Mouse (Mus musculus) cerebral cortex, adult 2 months (tissue): ENCODE data around the gene Hist1h3g.

Experiments
- WGBS: fragments of 180-500 bp; shearing (Covaris S2); methylation state at CpG from one replicate; pipeline ENCODE4 v1.1.7; 2018; 5-methylcytosine and 5-hydroxymethylcytosine counted together

Hist1h3g gene

GRCm38 (mm10) chr13:23555839-23556416 lies 20.7 kb downstream of the Hist1h3g start:
- under 1% methylated on average over 18 of the region's 18 CpGs for WGBS

GRCm38 (mm10) chr13:23556906-23557305 lies 21.7 kb downstream of the Hist1h3g start:
- 57% methylated on average over 3 of the region's 3 CpGs for WGBS

GRCm38 (mm10) chr13:23560699-23561098 lies 25.5 kb downstream of the Hist1h3g start:
- 18% methylated on average over 2 of the region's 2 CpGs for WGBS

GRCm38 (mm10) chr13:23561531-23561882 lies 26.3 kb downstream of the Hist1h3g start:
- WGBS = 0% methylated on average over 2 of the region's 5 CpGs

- WGBS = under 1% methylated on average over 58 of the region's 67 CpGs
Measured at GRCm38 (mm10) chr13:23561883-23562659, 26.8 kb downstream of the Hist1h3g start, which contains the start of gene Hist1h3e. Hist1h3e (minus strand) TSS chr13:23562369.

GRCm38 (mm10) chr13:23562699-23563462 lies 27.7 kb downstream of the Hist1h3g start:
- WGBS = under 1% methylated on average over 18 of the region's 18 CpGs

GRCm38 (mm10) chr13:23564482-23564881 lies 29.3 kb downstream of the Hist1h3g start:
- 91% methylated on average over 2 of the region's 2 CpGs for WGBS

- 2% methylated on average over 29 of the region's 41 CpGs for WGBS
Measured at GRCm38 (mm10) chr13:23570261-23571021, 35.2 kb downstream of the Hist1h3g start.

- under 1% methylated on average over 18 of the region's 18 CpGs for WGBS
Measured at GRCm38 (mm10) chr13:23571022-23571503, 35.8 kb downstream of the Hist1h3g start, which contains the start of the genes Hist1h2ae and Hist1h2bg. Hist1h2ae (minus strand) TSS chr13:23571220. Hist1h2bg (plus strand) TSS chr13:23571396.

- 1% methylated on average over 18 of the region's 34 CpGs for whole genome bisulfite sequencing
Measured at GRCm38 (mm10) chr13:23571504-23572217, 36.4 kb downstream of the Hist1h3g start.

- 33% methylated on average over 2 of the region's 2 CpGs for WGBS
Measured at GRCm38 (mm10) chr13:23572218-23573033, 37.2 kb downstream of the Hist1h3g start.

- 10% methylated on average over 20 of the region's 20 CpGs for WGBS
Measured at GRCm38 (mm10) chr13:23573034-23573897, 38.0 kb downstream of the Hist1h3g start.

- WGBS = under 1% methylated on average over 37 of the region's 42 CpGs
Measured at GRCm38 (mm10) chr13:23573898-23574524, 38.8 kb downstream of the Hist1h3g start, which contains the start of the genes Hist1h2bf and Hist1h2ad. Hist1h2bf (minus strand) TSS chr13:23574196. Hist1h2ad (plus strand) TSS chr13:23574381.

- WGBS = 2% methylated on average over 12 of the region's 39 CpGs
Measured at GRCm38 (mm10) chr13:23574546-23575170, 39.4 kb downstream of the Hist1h3g start.

- 2% methylated on average over 18 of the region's 18 CpGs for WGBS
Measured at GRCm38 (mm10) chr13:23575271-23575851, 40.1 kb downstream of the Hist1h3g start, which contains the start of gene Hist1h3d. Hist1h3d (plus strand) TSS chr13:23575763.

- 3% methylated on average over 17 of the region's 40 CpGs for WGBS
Measured at GRCm38 (mm10) chr13:23575864-23576313, 40.7 kb downstream of the Hist1h3g start.

- WGBS = 56% methylated on average over 7 of the region's 7 CpGs
Measured at GRCm38 (mm10) chr13:23576351-23576881, 41.2 kb downstream of the Hist1h3g start.
